Mouse (Mus musculus) forebrain, embryonic 10.5 days (tissue): Measurements from ENCODE around the gene Asb17. TPM values are rescaled to one million over a fixed set of nuclear protein-coding genes. Genes with fewer than 3 reads are reported as not detected.
"Not testable (repeated sequence)": the region's sequence is repeated elsewhere in the genome, so short reads cannot be mapped to it uniquely, and the experiment has no call there.

ENCODE experiments used
- DNase-seq: peaks from one replicate; pipeline ENCODE4 v3.0.0-alpha.2; 2017; ENCODE audit warnings: low spot score; ENCODE audit errors: extremely low spot score
- H3K27ac ChIP-seq: fragments of 300-500 bp; sonication (generic); 2 replicates; pipeline ENCODE4 v1.5.1; 2016; ENCODE audit warnings: mild to moderate bottlenecking
- H3K27me3 ChIP-seq: fragments of 300-500 bp; sonication (generic); 2 replicates; pipeline ENCODE4 v1.6.1; 2016; ENCODE audit warnings: mild to moderate bottlenecking; ENCODE audit not compliant: poor library complexity, severe bottlenecking
- H3K36me3 ChIP-seq: fragments of 300-500 bp; sonication (generic); replicated peaks from 2 replicates; pipeline ENCODE4 v1.6.1; 2016; ENCODE audit warnings: mild to moderate bottlenecking, moderate library complexity
- H3K4me1 ChIP-seq: fragments of 300-500 bp; sonication (generic); 2 replicates; pipeline ENCODE4 v1.6.1; 2016
- H3K4me3 ChIP-seq: fragments of 300-500 bp; sonication (generic); 2 replicates; pipeline ENCODE4 v1.5.1; 2016; ENCODE audit warnings: mild to moderate bottlenecking, moderate library complexity
- H3K9me3 ChIP-seq: fragments of 300-500 bp; sonication (generic); 2 replicates; pipeline ENCODE4 v1.6.1; 2016; ENCODE audit warnings: mild to moderate bottlenecking, moderate library complexity
- WGBS: fragments of 180-500 bp; shearing (Covaris S2); methylation state at CpG from one replicate; pipeline ENCODE4 v1.1.7; 2016; 5-methylcytosine and 5-hydroxymethylcytosine counted together
- polyA plus RNA-seq: library from polyadenylated mRNA; unstranded; fragments of >200 nt; fragmentation: Nextera tagmentation; extraction: Ambion mirVana; gene quantifications from 2 replicates; pipeline ENCODE4 v1.2.1, GENCODE M21; 2016

The Asb17 gene
- polyA plus RNA-seq, 1 experiment from 2014 or later, result 0.58 TPM

GRCm38 (mm10) chr3:153817376-153817890, 26.6 kb upstream of the Asb17 start:
- H3K4me3 ChIP-seq, result no peak overlapping the region
- no peaks in the 10 kb centered on the region for H3K9me3 ChIP-seq
- peak overlapping the region; percentile 51 for H3K27ac ChIP-seq
- H3K27me3 ChIP-seq, result no peaks in the 10 kb centered on the region
- no peaks in the 10 kb centered on the region for H3K36me3 ChIP-seq
- DNase-seq, result no peak
- whole genome bisulfite sequencing, result 91% methylated on average over 9 of the region's 9 CpGs
- H3K4me1 ChIP-seq, result peaks cover 8% of the 10 kb centered on the region; the same call in 1 of the 2 replicates

- H3K4me1 ChIP-seq, result peaks cover 10% of the 10 kb centered on the region; the same call in 1 of the 2 replicates
- 97% methylated on average over 3 of the region's 3 CpGs for WGBS
- DNase-seq, result no peak
- no peak overlapping the region for H3K27ac ChIP-seq
- H3K4me3 ChIP-seq, result no peak overlapping the region
- H3K9me3 ChIP-seq, result no peaks in the 10 kb centered on the region
- no peaks in the 10 kb centered on the region for H3K27me3 ChIP-seq
- no peaks in the 10 kb centered on the region for H3K36me3 ChIP-seq
These were observed 25.3 kb upstream of the Asb17 start for GRCm38 (mm10) chr3:153818723-153819122.

- Histone ChIP-seq H3K9me3 (no peaks in the 10 kb centered on the region), H3K4me1 (peaks cover 13% of the 10 kb centered on the region; the same call in 1 of the 2 replicates), H3K27ac (0 out of 2 replicates have a peak overlapping the region, but pooled peaks have one; percentile 20), H3K27me3 (no peaks in the 10 kb centered on the region), H3K36me3 (no peaks in the 10 kb centered on the region), H3K4me3 (no peak overlapping the region)
- 81% methylated on average over 9 of the region's 9 CpGs for WGBS
- DNase-seq, result no peak
These were observed 24.6 kb upstream of the Asb17 start for GRCm38 (mm10) chr3:153819438-153819837.

- no peak for DNase-seq
- Histone ChIP-seq H3K27ac (no peak overlapping the region), H3K4me1 (peaks cover 19% of the 10 kb centered on the region), H3K9me3 (no peaks in the 10 kb centered on the region), H3K36me3 (no peaks in the 10 kb centered on the region), H3K27me3 (no peaks in the 10 kb centered on the region), H3K4me3 (no peak overlapping the region)
- 82% methylated on average over 11 of the region's 11 CpGs for WGBS
These were observed 20.1 kb upstream of the Asb17 start for GRCm38 (mm10) chr3:153823671-153824515.

GRCm38 (mm10) chr3:153825197-153825596, 18.8 kb upstream of the Asb17 start:
- no peaks in the 10 kb centered on the region for H3K27me3 ChIP-seq
- H3K4me1 ChIP-seq, result peaks cover 11% of the 10 kb centered on the region
- H3K27ac ChIP-seq, result no peak overlapping the region
- no peak overlapping the region for H3K4me3 ChIP-seq
- no peaks in the 10 kb centered on the region for H3K36me3 ChIP-seq
- DNase-seq, result no peak
- WGBS, result 92% methylated on average over 10 of the region's 10 CpGs
- H3K9me3 ChIP-seq, result no peaks in the 10 kb centered on the region

GRCm38 (mm10) chr3:153826616-153827015, 17.4 kb upstream of the Asb17 start:
- Histone ChIP-seq H3K27me3 (no peaks in the 10 kb centered on the region), H3K4me1 (peaks cover 16% of the 10 kb centered on the region), H3K9me3 (no peaks in the 10 kb centered on the region), H3K27ac (no peak overlapping the region), H3K4me3 (no peak overlapping the region), H3K36me3 (no peaks in the 10 kb centered on the region)
- 42% methylated on average over 6 of the region's 6 CpGs for WGBS
- no peak for DNase-seq

GRCm38 (mm10) chr3:153829788-153830187, 14.2 kb upstream of the Asb17 start:
- 89% methylated on average over 3 of the region's 3 CpGs for WGBS
- not testable (repeated sequence) for H3K4me3 ChIP-seq, H3K36me3 ChIP-seq, H3K27me3 ChIP-seq, DNase-seq, H3K27ac ChIP-seq, H3K9me3 ChIP-seq
- peaks cover 11% of the 10 kb centered on the region for H3K4me1 ChIP-seq

- Histone ChIP-seq H3K27ac (peak overlapping the region; percentile 70), H3K9me3 (no peaks in the 10 kb centered on the region)
- 82% methylated on average over 11 of the region's 11 CpGs for WGBS
These were observed 12.8 kb upstream of the Asb17 start for GRCm38 (mm10) chr3:153831014-153831872.

GRCm38 (mm10) chr3:153831873-153832653, 11.9 kb upstream of the Asb17 start:
- Histone ChIP-seq H3K9me3 (no peaks in the 10 kb centered on the region), H3K27ac (peak overlapping the region; percentile 70), H3K36me3 (no peaks in the 10 kb centered on the region), H3K27me3 (no peaks in the 10 kb centered on the region), H3K4me1 (peaks cover 5% of the 10 kb centered on the region; the same call in 1 of the 2 replicates), H3K4me3 (no peak overlapping the region)
- no peak for DNase-seq
- 83% methylated on average over 4 of the region's 4 CpGs for WGBS

More at GRCm38 (mm10) chr3:153831014-153831872, 12.8 kb upstream of the Asb17 start:
- H3K27me3 ChIP-seq, result no peaks in the 10 kb centered on the region
- H3K4me3 ChIP-seq, result no peak overlapping the region
- peaks cover 11% of the 10 kb centered on the region for H3K4me1 ChIP-seq
- no peak for DNase-seq
- no peaks in the 10 kb centered on the region for H3K36me3 ChIP-seq

GRCm38 (mm10) chr3:153832654-153832945, 11.4 kb upstream of the Asb17 start:
- no peak for DNase-seq
- H3K27me3 ChIP-seq, result no peaks in the 10 kb centered on the region
- H3K4me3 ChIP-seq, result no peak overlapping the region
- peak overlapping the region; percentile 70 for H3K27ac ChIP-seq
- no peaks in the 10 kb centered on the region for H3K36me3 ChIP-seq
- no peaks in the 10 kb centered on the region for H3K9me3 ChIP-seq
- peaks cover 5% of the 10 kb centered on the region; the same call in 1 of the 2 replicates for H3K4me1 ChIP-seq
- 47% methylated on average over 6 of the region's 6 CpGs for WGBS

GRCm38 (mm10) chr3:153834071-153834470, 9.9 kb upstream of the Asb17 start:
- DNase-seq, result no peak
- WGBS, result 89% methylated on average over 4 of the region's 4 CpGs
- Histone ChIP-seq H3K27me3 (no peaks in the 10 kb centered on the region), H3K4me3 (no peak overlapping the region), H3K9me3 (no peaks in the 10 kb centered on the region), H3K4me1 (peaks cover 5% of the 10 kb centered on the region; the same call in 1 of the 2 replicates), H3K36me3 (no peaks in the 10 kb centered on the region), H3K27ac (no peak overlapping the region)

- H3K27me3 ChIP-seq, result no peaks in the 10 kb centered on the region
- DNase-seq, result peak; percentile 56
- no peaks in the 10 kb centered on the region for H3K36me3 ChIP-seq
- 62% methylated on average over 7 of the region's 7 CpGs for WGBS
- H3K9me3 ChIP-seq, result no peaks in the 10 kb centered on the region
- H3K4me1 ChIP-seq, result peaks cover 5% of the 10 kb centered on the region; the same call in 1 of the 2 replicates
- H3K4me3 ChIP-seq, result no peak overlapping the region
- no peak overlapping the region for H3K27ac ChIP-seq
These were observed 8.4 kb upstream of the Asb17 start for GRCm38 (mm10) chr3:153835455-153836086.
